Mouse (Mus musculus) embryonic facial prominence, embryonic 12.5 days (tissue): ENCODE results near the gene Pramef20. TPM values are rescaled to one million over a fixed set of nuclear protein-coding genes. Genes with fewer than 3 reads are reported as not detected.

Experiments used
- polyA plus RNA-seq: library from polyadenylated mRNA; unstranded; fragments of >200 nt; fragmentation: Nextera tagmentation; extraction: Ambion mirVana; gene quantifications from 2 replicates; pipeline ENCODE4 v1.2.1, GENCODE M21; 2016

The Pramef20 gene
- polyA plus RNA-seq, 1 experiment from 2014 or later = not detected

Other genes starting within 250 kb of the Pramef20 start
- not detected in 2 replicates for gene Oog3, start 215.3 kb downstream of the Pramef20 start, polyA plus RNA-seq
- gene Oog2, start 187.2 kb downstream of the Pramef20 start, polyA plus RNA-seq = not detected in 2 replicates
- gene C87977, start 164.6 kb downstream of the Pramef20 start, polyA plus RNA-seq = not detected in 2 replicates
- not detected in 2 replicates for gene Pramel5, start 97.4 kb downstream of the Pramef20 start, polyA plus RNA-seq
- not detected in 2 replicates for gene Gm13128, start 47.7 kb downstream of the Pramef20 start, polyA plus RNA-seq
- gene Gm13119, start 20.0 kb downstream of the Pramef20 start, polyA plus RNA-seq = not detected in 2 replicates
- gene Pramef12, start 30.5 kb upstream of the Pramef20 start, polyA plus RNA-seq = 0.14 TPM in 1 of 2 replicates, not detected in the other
- not detected in 2 replicates for gene 1700012P22Rik, start 60.8 kb upstream of the Pramef20 start, polyA plus RNA-seq
- not detected in 2 replicates for gene Gm9944, start 75.4 kb upstream of the Pramef20 start, polyA plus RNA-seq
- gene Aadacl3, start 85.8 kb upstream of the Pramef20 start, polyA plus RNA-seq = not detected in 2 replicates
- not detected in 2 replicates for gene 9430007A20Rik, start 141.9 kb upstream of the Pramef20 start, polyA plus RNA-seq
- not detected in 2 replicates for gene Gm13124, start 187.2 kb upstream of the Pramef20 start, polyA plus RNA-seq
- gene Aadacl4, start 235.8 kb upstream of the Pramef20 start, polyA plus RNA-seq = not detected in 2 replicates